Mouse (Mus musculus) NIH3T3 (cell line): ENCODE data around the gene Dhtkd1.
"Not testable (repeated sequence)": the region's sequence is repeated elsewhere in the genome, so short reads cannot be mapped to it uniquely, and the experiment has no call there.

Experiments used
- DNase-seq: peaks from one replicate; pipeline ENCODE4 v3.0.0-alpha.2; 2012; ENCODE audit warnings: low read depth

Gene Dhtkd1

DNA sequence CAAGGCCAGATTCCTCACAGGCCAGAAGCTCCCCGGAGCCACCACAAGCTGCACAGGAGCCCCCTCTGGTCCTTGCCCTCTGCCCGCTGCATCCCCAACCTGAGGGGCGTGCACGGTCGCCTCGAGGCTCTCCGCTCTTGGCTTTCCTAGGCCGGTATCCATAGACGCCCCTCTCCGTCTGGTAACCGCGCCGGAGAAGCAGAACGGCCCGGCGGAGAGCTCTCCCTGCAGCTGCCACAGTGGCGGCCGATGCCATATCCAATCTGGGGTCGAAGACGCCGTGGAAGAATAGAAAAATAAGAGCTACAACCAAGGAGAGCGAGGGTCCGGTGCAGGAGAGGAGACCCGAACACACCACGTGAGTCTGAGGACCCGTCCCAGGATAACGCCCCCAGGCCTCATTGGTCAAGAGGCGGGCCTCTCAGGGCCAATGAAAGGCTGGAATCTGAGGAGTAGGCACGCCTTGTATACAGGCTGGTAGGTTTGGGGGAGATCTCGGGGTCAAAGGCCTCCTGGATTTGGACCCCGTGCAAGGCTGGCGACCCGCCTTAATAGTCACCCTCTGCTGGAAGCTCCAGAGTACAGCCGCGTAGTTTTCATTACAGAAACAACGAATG lies at the start of gene Dhtkd1:
Gene Dhtkd1, minus strand, starts transcription at position 377 of the 617 bp plus-strand sequence.
- DNase-seq, result peak; percentile 61

DNA sequence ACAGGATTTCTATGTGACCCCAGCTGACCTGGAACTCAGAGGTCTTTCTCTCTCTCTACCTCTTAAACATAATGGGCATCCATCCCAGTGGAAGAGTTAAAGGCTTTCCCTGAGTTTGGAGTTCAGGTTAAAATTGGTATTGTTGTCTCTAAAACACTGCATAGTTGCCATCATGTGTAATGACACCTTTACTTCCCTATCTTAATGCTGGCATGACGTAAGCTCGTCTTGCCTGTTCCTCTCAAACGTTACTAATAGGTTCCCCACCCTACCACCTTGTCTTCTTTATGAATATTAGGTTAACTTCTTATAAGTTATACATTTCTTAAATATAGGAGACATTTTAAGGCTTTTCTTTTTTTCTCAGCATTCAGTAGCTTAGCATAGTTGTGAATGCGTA lies 34.9 kb upstream of the Dhtkd1 start:
- DNase-seq, result no peak

DNA sequence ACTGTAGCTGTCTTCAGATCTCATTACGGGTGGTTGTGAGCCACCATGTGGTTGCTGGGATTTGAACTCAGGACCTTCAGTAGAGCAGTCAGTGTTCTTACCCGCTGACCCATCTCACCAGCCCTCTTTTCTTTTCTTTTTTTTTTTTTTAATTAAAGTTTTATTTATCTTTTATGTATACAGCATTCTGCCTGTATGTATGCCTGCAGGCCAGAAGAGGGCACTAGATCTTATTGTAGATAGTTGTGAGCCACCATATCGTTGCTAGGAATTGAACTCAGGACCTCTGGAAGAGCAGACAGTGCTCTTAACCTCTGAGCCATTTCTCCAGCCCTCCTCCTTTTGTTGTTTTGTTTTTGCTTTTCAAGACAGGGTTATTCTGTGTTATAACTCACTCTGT lies 28.0 kb upstream of the Dhtkd1 start:
- DNase-seq, result not testable (repeated sequence)

DNA sequence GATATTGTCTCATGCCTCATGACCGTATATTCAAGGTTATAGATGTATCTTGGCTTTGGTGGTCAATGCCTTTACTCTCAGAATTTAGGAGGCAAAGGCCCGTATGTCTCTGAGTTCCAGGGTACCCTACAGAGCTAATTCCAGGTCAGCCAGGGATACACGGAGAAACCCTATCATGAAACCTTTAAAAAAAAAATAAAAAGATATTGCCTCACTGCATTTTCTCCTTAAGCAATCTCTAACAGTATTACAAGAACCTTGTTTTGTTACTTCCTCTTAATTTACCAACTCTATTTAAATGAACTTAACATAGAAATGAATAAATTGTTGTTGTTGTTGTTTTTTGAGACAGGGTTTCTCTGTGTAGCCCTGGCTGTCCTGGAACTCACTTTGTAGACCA lies 23.4 kb upstream of the Dhtkd1 start:
- no peak for DNase-seq

DNA sequence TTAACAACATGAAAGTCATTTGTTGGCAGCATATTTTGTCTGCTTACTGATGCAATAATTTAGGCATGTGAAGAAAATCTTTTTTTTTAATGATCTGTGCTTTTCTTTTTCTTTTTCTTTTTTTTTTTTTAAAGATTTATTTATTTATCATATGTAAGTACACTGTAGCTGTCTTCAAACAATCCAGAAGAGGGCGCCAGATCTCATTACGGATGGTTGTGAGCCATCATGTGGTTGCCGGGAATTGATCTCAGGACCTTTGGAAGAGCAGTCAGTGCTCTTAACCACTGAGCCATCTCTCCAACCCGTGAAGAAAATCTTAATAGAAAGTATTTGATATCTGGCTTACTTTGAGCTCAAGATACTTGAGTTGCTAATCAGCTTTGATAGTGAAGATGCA lies 21.1 kb upstream of the Dhtkd1 start:
- not testable (repeated sequence) for DNase-seq

DNA sequence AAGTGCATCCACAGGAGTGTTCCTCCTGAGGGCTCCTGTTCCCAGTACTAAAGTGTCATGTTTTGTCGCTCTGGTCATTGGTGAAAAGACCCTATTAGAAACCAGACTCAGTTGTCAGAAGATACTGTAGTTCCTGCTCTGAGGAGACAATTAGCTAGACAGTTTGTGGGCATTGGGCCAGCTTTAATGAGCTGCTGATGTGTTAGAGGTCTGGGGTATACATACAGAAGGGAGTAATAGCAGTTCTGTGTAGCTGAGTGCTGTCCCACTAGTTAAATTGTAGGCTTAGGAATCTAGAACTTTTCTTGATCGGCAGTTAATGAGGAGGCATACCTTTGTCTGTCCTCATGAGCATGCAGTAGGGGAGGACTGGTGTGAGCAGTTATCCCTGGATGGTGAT lies 19.7 kb upstream of the Dhtkd1 start:
- DNase-seq, result no peak

DNA sequence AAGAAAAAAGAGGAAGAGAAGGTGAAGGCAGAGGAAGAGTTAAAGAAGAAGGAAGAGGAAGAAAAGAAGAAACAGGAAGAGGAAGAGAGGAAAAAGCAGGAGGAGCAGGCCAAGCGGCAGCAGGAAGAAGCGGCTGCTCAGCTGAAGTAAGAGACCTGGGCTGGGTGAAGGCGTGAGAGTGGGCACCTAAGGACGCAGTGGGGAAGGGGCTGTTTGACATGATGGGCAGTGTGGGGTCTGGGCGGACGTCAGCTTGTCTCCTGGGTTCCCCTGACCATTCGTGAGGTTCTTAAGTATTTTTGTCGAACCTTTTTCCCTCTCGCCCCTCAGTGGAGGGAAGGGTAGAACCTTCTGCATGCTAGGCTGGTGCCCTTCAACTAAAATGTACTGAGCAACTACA lies 15.1 kb upstream of the Dhtkd1 start:
- DNase-seq, result no peak

DNA sequence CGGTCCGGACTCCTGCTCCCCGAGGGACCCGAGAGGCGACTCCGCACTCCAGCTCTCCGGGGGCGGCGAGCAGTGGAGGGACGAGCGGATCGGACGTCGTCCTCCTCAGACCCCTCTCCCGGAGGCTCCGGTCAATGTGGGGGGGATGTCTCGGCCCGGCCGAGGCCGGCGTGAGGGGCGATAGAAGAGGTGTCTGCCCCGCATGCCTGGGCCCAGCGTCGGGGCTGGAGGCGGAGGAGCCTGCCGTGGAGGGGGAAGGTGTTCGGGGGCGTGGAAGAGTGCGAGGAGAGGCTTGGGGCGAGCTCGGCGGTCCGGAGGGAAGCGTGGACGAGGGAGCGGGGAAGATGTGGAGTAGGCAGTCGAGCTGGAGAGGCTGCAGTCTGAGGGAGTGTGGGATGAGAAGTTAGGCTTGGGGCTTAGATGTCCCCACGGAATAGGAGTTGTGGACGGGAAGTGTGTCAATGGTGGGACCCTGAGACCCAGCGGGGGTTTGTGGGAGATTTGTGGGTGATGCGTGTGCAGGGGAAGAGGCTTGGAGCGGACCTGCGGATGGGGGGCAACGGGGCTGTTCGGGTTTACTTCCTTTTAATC lies 9.1 kb upstream of the Dhtkd1 start:
- DNase-seq, result peak; percentile 60

DNA sequence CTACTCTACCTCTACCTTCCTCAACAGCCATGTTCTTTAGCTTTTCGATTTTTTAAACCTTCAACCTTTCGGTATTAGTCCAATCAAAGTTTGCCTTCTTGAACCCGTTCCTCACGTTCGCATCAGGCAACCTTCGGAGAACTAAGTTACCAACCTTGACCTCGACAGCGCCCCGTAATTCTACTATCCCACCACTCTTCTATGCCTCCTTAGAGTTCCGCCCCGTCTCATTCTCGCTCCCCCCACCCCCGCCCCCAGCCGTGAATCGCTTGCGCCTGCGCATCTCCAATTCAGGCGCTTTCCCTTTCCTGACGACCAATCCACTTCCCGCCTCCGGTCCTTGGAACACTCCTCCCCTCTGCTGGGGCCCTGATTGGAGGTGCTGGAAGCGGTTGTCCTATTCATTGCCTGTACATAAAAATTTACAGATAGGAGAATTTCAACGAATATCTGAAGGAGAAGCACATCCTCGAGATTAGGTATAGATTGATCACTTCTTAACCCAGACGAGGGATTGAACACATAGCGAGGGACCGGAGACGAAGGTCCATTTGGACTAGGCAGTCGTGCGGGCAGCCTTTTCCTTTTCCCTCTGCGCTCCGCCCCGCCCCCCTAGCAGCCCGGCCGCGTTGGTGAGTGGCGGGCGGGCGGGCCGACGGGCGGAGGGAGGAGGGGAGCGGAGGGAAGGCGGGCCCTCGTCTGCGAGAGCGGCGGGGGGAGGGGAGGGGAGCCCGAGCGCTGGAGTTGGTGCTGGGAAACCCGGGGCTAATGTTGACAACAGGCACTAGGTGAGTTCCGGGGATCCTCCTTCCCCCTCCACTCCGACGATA lies 8.4 kb upstream of the Dhtkd1 start, which contains the start of gene Upf2:
Gene Upf2, plus strand, starts transcription at position 704 of the 830 bp plus-strand sequence.
- DNase-seq, result peak; percentile 96

DNA sequence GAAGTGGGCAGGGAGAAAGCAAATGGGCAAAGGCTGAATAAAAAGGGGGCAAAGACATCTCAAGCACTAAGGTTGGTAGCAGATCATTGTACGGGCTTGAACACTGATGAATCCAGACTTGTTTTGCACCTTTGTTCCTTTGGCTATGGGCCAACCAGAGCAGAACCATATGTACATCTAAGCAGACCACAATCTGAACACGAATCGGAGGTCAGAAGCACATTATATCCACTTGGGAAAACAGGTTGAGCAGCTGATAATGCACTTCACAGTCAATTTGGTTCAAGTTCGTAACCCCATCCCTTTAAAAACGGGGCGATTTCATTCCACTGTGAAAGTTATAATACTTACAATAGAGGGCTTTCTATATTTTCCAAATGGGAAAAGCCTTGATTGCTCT lies 7.7 kb upstream of the Dhtkd1 start:
- peak; percentile 58 for DNase-seq

DNA sequence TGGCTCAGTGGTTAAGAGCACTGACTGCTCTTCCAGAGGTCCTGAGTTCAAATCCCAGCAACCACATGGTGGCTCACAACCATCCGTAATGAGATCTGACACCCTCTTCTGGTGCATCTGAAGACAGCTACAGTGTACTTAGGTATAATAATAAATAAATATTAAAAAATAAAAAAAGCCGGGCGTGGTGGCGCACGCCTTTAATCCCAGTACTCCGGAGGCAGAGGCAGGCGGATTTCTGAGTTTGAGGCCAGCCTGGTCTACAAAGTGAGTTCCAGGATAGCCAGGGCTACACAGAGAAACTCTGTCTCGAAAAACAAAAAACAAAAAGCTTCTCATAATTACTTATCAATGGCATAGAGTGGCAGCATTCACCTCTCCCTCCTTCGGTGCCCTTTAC lies 7.2 kb upstream of the Dhtkd1 start:
- not testable (repeated sequence) for DNase-seq

DNA sequence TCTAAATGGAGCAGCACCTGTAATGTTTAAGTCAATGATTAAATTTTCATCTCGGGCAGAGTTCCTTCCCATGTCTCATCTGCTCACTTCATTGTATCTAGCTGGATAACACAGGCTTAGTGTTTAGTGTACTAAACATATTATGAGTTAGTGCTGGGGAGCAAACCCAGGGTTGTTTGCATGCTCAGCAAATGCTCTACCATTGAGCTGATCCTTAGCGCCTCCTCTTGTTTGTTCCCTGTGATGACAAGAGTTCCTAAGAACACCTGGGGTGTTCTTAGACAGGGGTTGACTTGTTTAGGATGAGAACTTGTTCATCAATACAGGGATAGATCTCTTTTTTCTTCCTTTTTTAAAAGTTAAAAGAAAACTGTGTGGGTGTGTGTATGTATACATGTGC lies 6.4 kb upstream of the Dhtkd1 start:
- DNase-seq, result no peak

DNA sequence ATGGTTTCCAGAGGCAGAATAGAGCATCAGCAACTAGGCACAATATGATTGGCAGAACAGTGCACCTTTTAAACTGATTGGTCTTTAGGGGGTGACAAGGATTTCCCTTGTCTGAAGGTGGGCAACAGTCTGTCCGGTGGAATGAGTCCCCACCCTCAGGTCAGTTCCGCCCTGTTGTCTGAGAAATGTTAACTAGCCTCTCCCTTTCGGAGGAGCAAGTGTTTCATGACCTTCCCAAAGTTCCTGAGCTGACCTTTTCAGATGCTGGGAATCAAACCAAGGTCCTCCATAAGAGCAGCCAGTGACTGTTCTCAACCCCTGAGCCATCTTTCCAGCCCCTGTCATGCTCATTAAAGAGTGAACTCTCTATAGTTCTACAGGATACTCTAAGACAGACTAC lies 4.3 kb upstream of the Dhtkd1 start:
- DNase-seq, result no peak

DNA sequence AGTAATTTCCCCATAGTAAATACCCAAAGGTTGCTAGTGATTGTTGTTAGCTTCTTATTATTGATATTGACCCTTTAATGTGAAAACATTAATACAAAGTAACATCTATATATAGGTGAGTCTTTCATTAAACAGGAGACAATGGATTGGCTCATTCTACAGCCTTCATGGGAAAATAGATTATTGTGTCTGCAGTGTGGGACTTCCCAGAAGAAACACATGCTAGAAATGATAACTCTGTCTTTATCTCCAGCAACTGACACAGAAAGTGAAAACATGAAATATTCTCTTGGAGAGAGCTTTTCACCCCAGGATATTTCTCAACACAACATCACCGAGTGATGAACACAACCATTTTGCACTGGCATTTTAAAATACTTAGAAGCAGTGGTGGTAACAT lies 3.0 kb upstream of the Dhtkd1 start:
- no peak for DNase-seq

DNA sequence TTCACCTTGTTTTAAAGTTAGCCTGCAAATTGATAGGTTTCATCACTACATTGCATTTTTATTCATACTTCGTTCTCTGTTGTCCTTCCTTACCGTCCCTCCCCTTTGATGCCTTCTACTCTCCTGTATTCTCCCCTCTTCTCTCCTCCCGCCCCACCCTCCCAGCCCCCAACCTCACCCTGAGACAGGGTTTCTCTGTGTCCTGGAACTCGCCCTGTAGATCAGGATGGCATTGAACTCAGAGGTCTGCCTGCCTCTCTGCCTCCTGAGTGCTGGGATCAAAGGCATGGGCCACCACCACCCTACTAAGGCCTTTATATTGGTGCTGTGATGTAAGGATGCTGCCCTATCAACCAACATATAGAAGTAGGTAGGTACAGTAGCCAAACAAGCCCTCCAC lies 479 bp upstream of the Dhtkd1 start:
- DNase-seq, result no peak

DNA sequence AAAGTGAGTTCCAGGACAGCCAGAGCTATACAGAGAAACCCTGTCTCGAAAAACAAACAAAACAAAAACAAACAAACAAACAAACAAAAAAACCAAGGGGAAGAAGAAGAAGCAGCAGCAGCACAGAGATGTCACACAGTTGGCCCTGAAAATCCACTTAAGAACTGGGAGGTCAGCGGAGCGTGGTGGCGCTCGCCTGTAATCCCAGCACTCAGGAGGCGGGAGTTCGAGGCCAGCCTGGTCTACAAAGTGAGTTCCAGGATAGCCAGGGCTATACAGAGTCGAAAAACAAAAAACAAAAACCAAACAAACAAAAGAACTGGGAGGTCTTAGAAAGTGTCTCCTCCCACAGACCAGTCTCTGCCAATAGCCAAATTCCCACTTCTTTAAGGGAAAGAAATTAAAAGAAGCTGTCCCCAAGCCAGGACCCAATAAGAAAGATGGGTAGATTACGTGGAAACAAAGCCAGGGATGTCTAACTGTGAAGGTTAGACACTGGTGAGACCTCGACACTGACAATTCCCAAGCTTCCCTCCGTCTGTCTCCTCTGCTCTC lies 654 bp downstream of the Dhtkd1 start:
- DNase-seq, result peak; percentile 27

DNA sequence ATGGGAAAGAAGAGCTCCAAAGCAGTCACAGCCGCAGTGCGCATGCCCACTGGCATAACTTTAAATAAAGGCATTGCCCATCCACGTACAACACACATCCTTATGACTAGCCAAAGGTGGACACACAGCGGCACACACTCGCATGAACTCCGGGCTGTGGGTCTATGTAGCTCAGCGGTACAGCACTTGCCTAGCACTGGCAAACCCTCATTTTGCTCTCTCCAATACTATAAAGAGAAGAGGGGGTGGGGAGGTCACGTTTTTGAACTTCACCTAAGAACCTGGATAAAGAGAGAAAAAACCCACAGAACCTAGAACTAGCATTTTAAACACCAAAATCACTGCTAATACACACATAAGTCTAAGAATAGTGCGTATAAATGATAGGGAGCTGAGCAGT lies 1.7 kb downstream of the Dhtkd1 start:
- DNase-seq, result no peak

DNA sequence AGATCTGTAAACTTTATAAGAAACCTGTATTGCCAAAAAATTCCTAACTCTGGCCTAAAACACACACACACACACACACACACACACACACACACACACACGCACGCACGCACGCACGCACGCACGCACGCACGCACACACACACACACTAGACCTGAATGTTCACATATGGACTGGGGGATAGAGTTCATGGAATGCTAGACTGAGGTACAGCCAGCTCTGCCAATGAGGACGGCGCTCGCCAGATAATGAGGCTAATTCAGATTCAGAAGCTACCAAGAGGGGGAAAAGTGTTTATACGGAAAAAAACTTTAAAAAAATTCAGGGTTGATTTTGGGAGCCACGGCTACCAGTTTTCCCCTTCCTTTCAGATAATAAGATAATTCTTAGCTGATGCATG lies 2.7 kb downstream of the Dhtkd1 start:
- no peak for DNase-seq

DNA sequence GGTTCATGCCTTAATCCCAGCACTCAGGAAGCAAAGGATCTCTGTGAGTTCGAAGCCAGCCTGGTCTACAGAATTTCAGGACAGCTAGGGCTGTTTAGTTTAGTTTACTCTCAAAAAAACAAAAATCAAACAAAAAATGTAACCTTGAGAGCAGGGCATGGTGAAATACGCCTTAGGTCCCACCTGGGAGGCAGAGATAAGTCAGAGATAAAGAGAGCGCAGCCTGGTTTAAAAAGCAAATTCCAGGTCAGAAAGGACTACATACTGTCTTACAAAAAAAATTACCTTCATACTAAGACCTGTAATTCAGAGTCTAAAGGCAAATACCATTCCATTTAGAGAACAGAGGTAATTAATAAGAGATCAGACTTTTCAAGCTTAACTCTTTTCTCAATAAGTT lies 3.3 kb downstream of the Dhtkd1 start:
- no peak for DNase-seq

DNA sequence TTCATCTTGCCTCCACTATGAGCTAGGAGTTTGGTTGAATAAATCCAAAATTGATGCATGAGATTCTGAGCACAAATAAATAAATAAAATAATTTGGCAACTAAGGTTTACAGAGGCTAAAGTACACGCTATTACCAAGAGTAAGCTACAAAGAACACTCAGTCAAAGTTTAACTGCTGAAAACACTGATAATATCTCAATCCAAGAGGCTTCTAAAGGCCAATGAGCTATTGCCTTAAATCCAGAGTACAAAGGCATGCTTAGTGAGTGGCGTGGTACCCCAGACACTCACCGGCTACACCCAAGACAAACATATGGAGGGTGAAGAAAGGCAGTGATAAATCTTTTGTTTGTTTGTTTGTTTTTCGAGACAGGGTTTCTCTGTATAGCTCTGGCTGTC lies 6.0 kb downstream of the Dhtkd1 start:
- DNase-seq, result no peak

DNA sequence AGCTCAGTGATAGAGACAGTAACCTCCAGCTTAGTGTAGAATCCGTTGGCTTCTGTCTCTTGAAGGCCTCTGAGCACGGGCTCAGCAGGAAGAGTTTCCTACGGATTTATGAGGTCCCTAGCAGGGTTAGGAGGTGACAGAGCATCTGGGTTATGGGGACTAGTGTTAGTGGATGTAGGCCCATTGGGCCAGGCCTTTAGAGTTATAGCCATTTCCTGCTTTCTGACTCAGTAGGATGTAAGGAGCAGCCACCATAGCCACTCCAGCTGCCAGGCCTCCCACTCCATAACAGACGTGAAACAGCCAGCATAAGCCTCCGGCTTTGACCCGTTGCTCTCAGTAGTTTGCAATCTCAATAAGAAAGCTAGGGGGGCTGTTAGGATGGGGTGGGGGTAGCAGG lies 6.5 kb downstream of the Dhtkd1 start:
- DNase-seq, result no peak

DNA sequence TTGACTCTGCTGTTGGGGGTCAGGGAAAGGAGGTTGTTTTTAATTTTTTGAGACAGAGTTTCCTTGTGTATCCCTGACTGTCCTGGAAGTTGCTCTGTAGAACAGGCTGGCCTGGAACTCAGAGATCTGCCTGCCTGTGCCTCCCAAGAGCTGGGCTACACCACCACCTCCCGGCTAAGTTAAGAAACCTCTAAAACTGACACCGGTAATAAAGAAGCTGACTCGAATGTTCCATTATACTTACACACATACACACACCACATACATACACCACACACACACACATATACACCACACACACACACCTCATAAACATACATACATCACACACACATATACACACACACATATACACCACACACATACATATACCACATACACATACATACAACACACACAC lies 7.7 kb downstream of the Dhtkd1 start:
- no peak for DNase-seq

DNA sequence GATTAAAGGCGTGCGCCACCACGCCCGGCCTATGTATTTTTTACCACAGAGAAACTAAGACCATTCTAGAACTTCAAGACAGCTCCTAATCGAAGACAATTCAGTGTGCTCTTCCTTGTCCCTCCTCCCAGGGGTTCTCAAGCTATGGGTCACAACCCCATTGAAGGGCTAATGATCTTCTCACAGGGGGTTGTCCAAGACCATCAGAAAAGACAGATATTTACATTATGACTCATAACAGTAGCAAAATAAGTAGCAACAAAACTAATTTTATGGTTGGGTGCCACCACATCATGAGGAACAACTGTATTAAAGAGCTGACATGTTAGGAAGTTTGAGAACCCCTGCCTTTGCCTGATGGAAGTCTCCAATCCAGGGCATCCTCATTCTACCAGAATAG lies 10.7 kb downstream of the Dhtkd1 start:
- DNase-seq, result no peak
